Mouse (Mus musculus) WW6 (cell line): ENCODE results near the gene Spata21.

Experiments used
- DNase-seq: peaks from one replicate; pipeline ENCODE4 v3.0.0-alpha.2; 2013; ENCODE audit warnings: low read depth, low spot score

Spata21 gene

GRCm38 (mm10) chr4:141076761-141077506, 11.2 kb upstream of the Spata21 start:
- no peak for DNase-seq

GRCm38 (mm10) chr4:141077681-141078509, 10.2 kb upstream of the Spata21 start, which contains the start of gene Necap2:
Necap2 (minus strand) TSS chr4:141078357.
- DNase-seq: peak; percentile 90

- DNase-seq: no peak
Measured at GRCm38 (mm10) chr4:141078510-141079137, 9.5 kb upstream of the Spata21 start.

GRCm38 (mm10) chr4:141086862-141087261, 1.3 kb upstream of the Spata21 start:
- DNase-seq: no peak

- DNase-seq: no peak
Measured at GRCm38 (mm10) chr4:141088714-141089113, 581 bp downstream of the Spata21 start.

GRCm38 (mm10) chr4:141095016-141095415, 6.9 kb downstream of the Spata21 start:
- no peak for DNase-seq

- no peak for DNase-seq
Measured at GRCm38 (mm10) chr4:141096710-141097109, 8.6 kb downstream of the Spata21 start.

GRCm38 (mm10) chr4:141098935-141099334, 10.8 kb downstream of the Spata21 start:
- DNase-seq: no peak

GRCm38 (mm10) chr4:141099956-141100355, 11.8 kb downstream of the Spata21 start:
- DNase-seq: no peak

- no peak for DNase-seq
Measured at GRCm38 (mm10) chr4:141101291-141101690, 13.2 kb downstream of the Spata21 start.

- DNase-seq: no peak
Measured at GRCm38 (mm10) chr4:141101855-141102254, 13.7 kb downstream of the Spata21 start.

- no peak for DNase-seq
Measured at GRCm38 (mm10) chr4:141106526-141107183, 18.5 kb downstream of the Spata21 start.

GRCm38 (mm10) chr4:141108196-141108732, 20.1 kb downstream of the Spata21 start:
- no peak for DNase-seq

GRCm38 (mm10) chr4:141113831-141114230, 25.7 kb downstream of the Spata21 start:
- no peak for DNase-seq

- no peak for DNase-seq
Measured at GRCm38 (mm10) chr4:141114521-141114981, 26.4 kb downstream of the Spata21 start.

- DNase-seq: no peak
Measured at GRCm38 (mm10) chr4:141115398-141115797, 27.3 kb downstream of the Spata21 start.

- DNase-seq: no peak
Measured at GRCm38 (mm10) chr4:141118691-141119090, 30.6 kb downstream of the Spata21 start.

- DNase-seq: peak; percentile 71
Measured at GRCm38 (mm10) chr4:141120700-141121099, 32.6 kb downstream of the Spata21 start.

GRCm38 (mm10) chr4:141122663-141123062, 34.5 kb downstream of the Spata21 start:
- no peak for DNase-seq

- DNase-seq: no peak
Measured at GRCm38 (mm10) chr4:141123065-141123464, 34.9 kb downstream of the Spata21 start.

GRCm38 (mm10) chr4:141129190-141129710, 41.1 kb downstream of the Spata21 start:
- DNase-seq: no peak
